Mouse (Mus musculus) small intestine, adult 2 months (tissue): Measurements from ENCODE around the gene Slc9a9. TPM values are rescaled to one million over a fixed set of nuclear protein-coding genes. Genes with fewer than 3 reads are reported as not detected.

Source experiments
- H3K27ac ChIP-seq: fragments of 200-500 bp; 2 replicates; pipeline ENCODE4 v1.5.1; 2012; ENCODE audit warnings: low read depth, low read length, control low read depth, inconsistent platforms; ENCODE audit not compliant: insufficient read depth
- H3K27me3 ChIP-seq: fragments of 200-500 bp; 2 replicates; pipeline ENCODE4 v1.6.1; 2012; ENCODE audit warnings: mild to moderate bottlenecking, moderate library complexity, low read length, inconsistent platforms; ENCODE audit not compliant: control insufficient read depth, insufficient read depth
- H3K36me3 ChIP-seq: fragments of 200-500 bp; 2 replicates; pipeline ENCODE4 v1.6.1; 2012; ENCODE audit warnings: mild to moderate bottlenecking, low read length, control low read depth, inconsistent platforms; ENCODE audit not compliant: control insufficient read depth, insufficient read depth
- H3K4me1 ChIP-seq: fragments of 200-500 bp; 2 replicates; pipeline ENCODE4 v1.6.1; 2012; ENCODE audit warnings: low read length, inconsistent platforms, mixed read lengths; ENCODE audit not compliant: control insufficient read depth, insufficient read depth, insufficient read length
- H3K4me3 ChIP-seq: fragments of 200-500 bp; 2 replicates; pipeline ENCODE4 v1.5.1; 2012; ENCODE audit warnings: low read depth, mild to moderate bottlenecking, control low read depth, inconsistent platforms, low read length, moderate library complexity
- CTCF ChIP-seq: fragments of 200-500 bp; IDR thresholded peaks from 2 replicates; pipeline ENCODE4 v1.5.1; 2012; ENCODE audit warnings: low read depth, mild to moderate bottlenecking, control low read depth, inconsistent platforms, low read length, moderate library complexity, mixed read lengths; ENCODE audit not compliant: insufficient replicate concordance, insufficient read length; ENCODE audit errors: extremely low read depth
- POLR2A ChIP-seq: fragments of 200-500 bp; IDR thresholded peaks from 2 replicates; pipeline ENCODE4 v1.6.1; 2012; ENCODE audit warnings: low read depth, mild to moderate bottlenecking, control low read depth, inconsistent platforms, low read length, moderate library complexity
- WGBS: fragments of 180-500 bp; shearing (Covaris S2); methylation state at CpG from one replicate; pipeline ENCODE4 v1.1.7; 2018; 5-methylcytosine and 5-hydroxymethylcytosine counted together
- polyA plus RNA-seq: library from polyadenylated mRNA; depleted of rRNA; stranded (reverse); fragments of >200 nt; gene quantifications from 2 replicates; pipeline ENCODE4 v1.2.3, GENCODE M21; 2012

Slc9a9 gene
- polyA plus RNA-seq, 1 experiment, result 1.3 TPM

- no peak overlapping the region for H3K27ac ChIP-seq
- H3K4me3 ChIP-seq, result no peak overlapping the region
- TF ChIP-seq CTCF (no peak), POLR2A (no peak)
- no peaks in the 10 kb centered on the region for H3K4me1 ChIP-seq
- no peaks in the 10 kb centered on the region for H3K36me3 ChIP-seq
- WGBS, result 79% methylated on average over 4 of the region's 4 CpGs
- H3K27me3 ChIP-seq, result no peaks in the 10 kb centered on the region
These were observed 482.0 kb downstream of the Slc9a9 start for GRCm38 (mm10) chr9:95151746-95152145.

GRCm38 (mm10) chr9:95153966-95154365, 484.3 kb downstream of the Slc9a9 start:
- TF ChIP-seq POLR2A (no peak), CTCF (no peak)
- no peak overlapping the region for H3K27ac ChIP-seq
- no peaks in the 10 kb centered on the region for H3K27me3 ChIP-seq
- H3K36me3 ChIP-seq, result no peaks in the 10 kb centered on the region
- H3K4me3 ChIP-seq, result no peak overlapping the region
- no peaks in the 10 kb centered on the region for H3K4me1 ChIP-seq
- WGBS, result 80% methylated on average over 6 of the region's 6 CpGs

- Histone ChIP-seq H3K27ac (no peak overlapping the region), H3K4me1 (no peaks in the 10 kb centered on the region), H3K27me3 (no peaks in the 10 kb centered on the region), H3K4me3 (no peak overlapping the region), H3K36me3 (no peaks in the 10 kb centered on the region)
- TF ChIP-seq CTCF, result no peak
- TF ChIP-seq POLR2A, result no peak
- WGBS, result 64% methylated on average over 4 of the region's 4 CpGs
These were observed 488.2 kb downstream of the Slc9a9 start for GRCm38 (mm10) chr9:95157948-95158347.

GRCm38 (mm10) chr9:95158916-95159315, 489.2 kb downstream of the Slc9a9 start:
- WGBS, result 81% methylated on average over 8 of the region's 8 CpGs
- no peaks in the 10 kb centered on the region for H3K4me1 ChIP-seq
- TF ChIP-seq CTCF (no peak), POLR2A (no peak)
- no peaks in the 10 kb centered on the region for H3K27me3 ChIP-seq
- H3K4me3 ChIP-seq, result no peak overlapping the region
- H3K36me3 ChIP-seq, result no peaks in the 10 kb centered on the region
- no peak overlapping the region for H3K27ac ChIP-seq

GRCm38 (mm10) chr9:95160575-95161300, 491.0 kb downstream of the Slc9a9 start:
- no peaks in the 10 kb centered on the region for H3K27me3 ChIP-seq
- H3K36me3 ChIP-seq, result no peaks in the 10 kb centered on the region
- H3K4me1 ChIP-seq, result no peaks in the 10 kb centered on the region
- 88% methylated on average over 7 of the region's 7 CpGs for WGBS
- TF ChIP-seq POLR2A, result no peak
- H3K4me3 ChIP-seq, result no peak overlapping the region
- no peak overlapping the region for H3K27ac ChIP-seq

GRCm38 (mm10) chr9:95161699-95162098, 492.0 kb downstream of the Slc9a9 start:
- TF ChIP-seq POLR2A (no peak), CTCF (no peak)
- Histone ChIP-seq H3K27me3 (no peaks in the 10 kb centered on the region), H3K4me1 (no peaks in the 10 kb centered on the region), H3K4me3 (no peak overlapping the region), H3K36me3 (no peaks in the 10 kb centered on the region), H3K27ac (no peak overlapping the region)
- WGBS, result 89% methylated on average over 2 of the region's 2 CpGs

- no peak overlapping the region for H3K27ac ChIP-seq
- no peaks in the 10 kb centered on the region for H3K27me3 ChIP-seq
- TF ChIP-seq POLR2A, result no peak
- no peak for TF ChIP-seq CTCF
- no peaks in the 10 kb centered on the region for H3K36me3 ChIP-seq
- no peaks in the 10 kb centered on the region for H3K4me1 ChIP-seq
- WGBS, result 75% methylated on average over 4 of the region's 4 CpGs
- no peak overlapping the region for H3K4me3 ChIP-seq
These were observed 496.5 kb downstream of the Slc9a9 start for GRCm38 (mm10) chr9:95166224-95166623.
